Mouse (Mus musculus) lung, adult 2 months (tissue): ENCODE data around the gene Tmem108.

Experiments used
- CTCF ChIP-seq: fragments of 200-500 bp; IDR thresholded peaks from 2 replicates; pipeline ENCODE4 v1.5.1; 2011; ENCODE audit warnings: mild to moderate bottlenecking, low read length, control low read depth; ENCODE audit not compliant: insufficient read depth
- POLR2A ChIP-seq: fragments of 200-500 bp; IDR thresholded peaks from 2 replicates; pipeline ENCODE4 v1.6.1; 2011; ENCODE audit warnings: low read depth, mild to moderate bottlenecking, control low read depth, low read length, borderline replicate concordance; ENCODE audit errors: extremely low read depth

DNA sequence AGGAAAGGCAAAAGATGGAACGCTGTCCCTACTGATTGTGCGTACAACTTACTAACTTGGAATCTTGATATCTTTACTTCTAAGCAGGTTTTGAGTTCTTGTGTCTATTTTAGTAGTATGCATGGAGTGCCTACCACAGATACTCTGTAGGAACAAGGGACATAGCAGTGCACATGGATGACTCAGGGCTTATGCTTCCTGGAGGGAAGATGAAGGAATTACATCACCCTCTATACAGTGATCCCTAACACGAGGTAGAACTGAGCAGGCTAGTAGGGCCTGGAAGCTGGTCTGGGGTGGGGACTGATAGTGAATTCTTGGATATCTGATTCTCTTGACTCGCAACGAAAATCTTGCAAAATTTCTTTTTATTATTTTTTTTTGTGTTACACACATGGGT lies 185.7 kb downstream of the Tmem108 start:
- no peak for TF ChIP-seq CTCF
- no peak for TF ChIP-seq POLR2A
